Mouse (Mus musculus): ENCODE results near the gene Acoxl. TPM values are rescaled to one million over a fixed set of nuclear protein-coding genes. Genes with fewer than 3 reads are reported as not detected.

Acoxl gene
- polyA plus RNA-seq, 1 experiment, result 1.7 TPM

GRCm38 (mm10) chr2:128086996-128087526 lies 248.4 kb downstream of the Acoxl start:
- H3K27me3 ChIP-seq (ENCODE audit: control insufficient read depth, insufficient read depth, low read length), result no peaks in the 10 kb centered on the region
- H3K36me3 ChIP-seq (ENCODE audit: control insufficient read depth, insufficient read depth, low read length), result no peaks in the 10 kb centered on the region
- no peak overlapping the region for H3K27ac ChIP-seq (ENCODE audit: control insufficient read depth, insufficient read depth, low read length)
- whole genome bisulfite sequencing, result 75% methylated on average over 7 of the region's 7 CpGs
- TF ChIP-seq CTCF (IDR thresholded peaks at IDR 0.05; ENCODE audit: borderline replicate concordance, control insufficient read depth, extremely low read depth, insufficient read depth, low read length, poor library complexity) (no peak), POLR2A (IDR thresholded peaks at IDR 0.05; ENCODE audit: control insufficient read depth, extremely low read depth, insufficient read depth, low read length, poor library complexity) (no peak)
- no peak for DNase-seq
- peaks cover 27% of the 10 kb centered on the region for H3K4me1 ChIP-seq (replicated peaks; ENCODE audit: control insufficient read depth, insufficient read depth, low read length)
- H3K4me3 ChIP-seq (ENCODE audit: control insufficient read depth, insufficient read depth, low read length), result no peak overlapping the region

- H3K36me3 ChIP-seq (ENCODE audit: control insufficient read depth, insufficient read depth, low read length), result no peaks in the 10 kb centered on the region
- no peak overlapping the region for H3K4me3 ChIP-seq (ENCODE audit: control insufficient read depth, insufficient read depth, low read length)
- 60% methylated on average over 8 of the region's 8 CpGs for WGBS
- TF ChIP-seq POLR2A (IDR thresholded peaks at IDR 0.05; ENCODE audit: control insufficient read depth, extremely low read depth, insufficient read depth, low read length, poor library complexity) (no peak), CTCF (IDR thresholded peaks at IDR 0.05; ENCODE audit: borderline replicate concordance, control insufficient read depth, extremely low read depth, insufficient read depth, low read length, poor library complexity) (no peak)
- peaks cover 33% of the 10 kb centered on the region for H3K4me1 ChIP-seq (replicated peaks; ENCODE audit: control insufficient read depth, insufficient read depth, low read length)
- H3K27ac ChIP-seq (ENCODE audit: control insufficient read depth, insufficient read depth, low read length), result peak overlapping the region; percentile 25; the same call in 1 of the 2 replicates
- H3K27me3 ChIP-seq (ENCODE audit: control insufficient read depth, insufficient read depth, low read length), result no peaks in the 10 kb centered on the region
- no peak for DNase-seq
These were observed 249.3 kb downstream of the Acoxl start for GRCm38 (mm10) chr2:128087798-128088545.

GRCm38 (mm10) chr2:128090283-128090885 lies 251.7 kb downstream of the Acoxl start:
- 55% methylated on average over 6 of the region's 6 CpGs for WGBS
- Histone ChIP-seq H3K27me3 (ENCODE audit: control insufficient read depth, insufficient read depth, low read length) (no peaks in the 10 kb centered on the region), H3K4me3 (ENCODE audit: control insufficient read depth, insufficient read depth, low read length) (no peak overlapping the region), H3K27ac (ENCODE audit: control insufficient read depth, insufficient read depth, low read length) (no peak overlapping the region), H3K36me3 (ENCODE audit: control insufficient read depth, insufficient read depth, low read length) (no peaks in the 10 kb centered on the region), H3K4me1 (replicated peaks; ENCODE audit: control insufficient read depth, insufficient read depth, low read length) (peaks cover 40% of the 10 kb centered on the region)
- TF ChIP-seq CTCF (IDR thresholded peaks at IDR 0.05; ENCODE audit: borderline replicate concordance, control insufficient read depth, extremely low read depth, insufficient read depth, low read length, poor library complexity) (no peak), POLR2A (IDR thresholded peaks at IDR 0.05; ENCODE audit: control insufficient read depth, extremely low read depth, insufficient read depth, low read length, poor library complexity) (no peak)
- no peak for DNase-seq

GRCm38 (mm10) chr2:128091431-128092369 lies 253.0 kb downstream of the Acoxl start:
- TF ChIP-seq CTCF (IDR thresholded peaks at IDR 0.05; ENCODE audit: borderline replicate concordance, control insufficient read depth, extremely low read depth, insufficient read depth, low read length, poor library complexity), result no peak
- no peak for TF ChIP-seq POLR2A (IDR thresholded peaks at IDR 0.05; ENCODE audit: control insufficient read depth, extremely low read depth, insufficient read depth, low read length, poor library complexity)
- WGBS, result 57% methylated on average over 11 of the region's 11 CpGs
- DNase-seq, result no peak
- Histone ChIP-seq H3K27ac (ENCODE audit: control insufficient read depth, insufficient read depth, low read length) (no peak overlapping the region), H3K36me3 (ENCODE audit: control insufficient read depth, insufficient read depth, low read length) (no peaks in the 10 kb centered on the region), H3K27me3 (ENCODE audit: control insufficient read depth, insufficient read depth, low read length) (no peaks in the 10 kb centered on the region), H3K4me1 (replicated peaks; ENCODE audit: control insufficient read depth, insufficient read depth, low read length) (peaks cover 40% of the 10 kb centered on the region), H3K4me3 (ENCODE audit: control insufficient read depth, insufficient read depth, low read length) (no peak overlapping the region)

GRCm38 (mm10) chr2:128092451-128092850 lies 253.8 kb downstream of the Acoxl start:
- Histone ChIP-seq H3K27me3 (ENCODE audit: control insufficient read depth, insufficient read depth, low read length) (no peaks in the 10 kb centered on the region), H3K27ac (ENCODE audit: control insufficient read depth, insufficient read depth, low read length) (no peak overlapping the region), H3K4me3 (ENCODE audit: control insufficient read depth, insufficient read depth, low read length) (no peak overlapping the region), H3K4me1 (replicated peaks; ENCODE audit: control insufficient read depth, insufficient read depth, low read length) (peaks cover 38% of the 10 kb centered on the region), H3K36me3 (ENCODE audit: control insufficient read depth, insufficient read depth, low read length) (no peaks in the 10 kb centered on the region)
- WGBS, result 89% methylated on average over 2 of the region's 2 CpGs
- DNase-seq, result no peak
- TF ChIP-seq POLR2A (IDR thresholded peaks at IDR 0.05; ENCODE audit: control insufficient read depth, extremely low read depth, insufficient read depth, low read length, poor library complexity), result no peak

- Histone ChIP-seq H3K27ac (ENCODE audit: control insufficient read depth, insufficient read depth, low read length) (0 out of 2 replicates have a peak overlapping the region, but pooled peaks have one; percentile 11), H3K4me1 (replicated peaks; ENCODE audit: control insufficient read depth, insufficient read depth, low read length) (peaks cover 30% of the 10 kb centered on the region), H3K36me3 (ENCODE audit: control insufficient read depth, insufficient read depth, low read length) (no peaks in the 10 kb centered on the region), H3K27me3 (ENCODE audit: control insufficient read depth, insufficient read depth, low read length) (no peaks in the 10 kb centered on the region), H3K4me3 (ENCODE audit: control insufficient read depth, insufficient read depth, low read length) (no peak overlapping the region)
- 48% methylated on average over 5 of the region's 5 CpGs for WGBS
- DNase-seq, result no peak
- TF ChIP-seq CTCF (IDR thresholded peaks at IDR 0.05; ENCODE audit: borderline replicate concordance, control insufficient read depth, extremely low read depth, insufficient read depth, low read length, poor library complexity), result no peak
- no peak for TF ChIP-seq POLR2A (IDR thresholded peaks at IDR 0.05; ENCODE audit: control insufficient read depth, extremely low read depth, insufficient read depth, low read length, poor library complexity)
These were observed 255.5 kb downstream of the Acoxl start for GRCm38 (mm10) chr2:128094196-128094595.
